30 mouse cellular contexts compared by ENCODE assay signal in the genomic region with DNA sequence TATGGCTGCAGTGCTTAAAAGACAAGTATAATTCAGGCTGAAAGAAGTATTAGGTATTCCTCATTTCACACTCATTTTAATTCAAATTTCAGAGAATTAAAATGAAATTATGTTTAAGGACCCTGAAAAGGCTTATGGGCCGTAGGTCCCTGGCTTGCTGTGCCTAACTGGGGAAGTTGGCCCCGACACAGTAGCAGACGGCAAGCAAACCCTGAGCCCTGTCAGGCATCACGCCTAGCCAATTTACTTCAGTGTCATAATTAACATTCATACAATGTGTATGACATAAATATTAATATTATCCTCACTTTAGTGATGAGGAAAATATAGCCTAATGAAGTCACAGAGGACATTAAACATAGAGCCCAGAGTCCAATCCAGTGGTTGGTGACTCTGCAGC. TPM values are rescaled to one million over a fixed set of nuclear protein-coding genes. Genes with fewer than 3 reads are reported as not detected.
"Had no signal": no experiment of that assay in that cellular context is flagged by ENCODE, and none has a peak within 500 bp of the region (broad histone marks: within the 10 kb centered on the region; RNA-seq: fewer than 3 reads in every experiment).

No protein-coding gene starts in this region.

- H3K27ac ChIP-seq: limb, embryonic 10.5 days; limb, embryonic 12.5 days; limb, embryonic 13.5 days; limb, embryonic 15.5 days; liver, embryonic 12.5 days; liver, embryonic 13.5 days; liver, embryonic 14.5 days; liver, embryonic 15.5 days; lung, embryonic 15.5 days; macrophage; midbrain, embryonic 10.5 days; midbrain, embryonic 12.5 days; midbrain, embryonic 13.5 days; midbrain, embryonic 15.5 days had no signal

- H3K27me3 ChIP-seq: limb, embryonic 12.5 days; limb, embryonic 13.5 days; limb, embryonic 15.5 days; liver, embryonic 12.5 days; liver, embryonic 13.5 days; liver, embryonic 15.5 days; lung, embryonic 15.5 days; megakaryocyte, embryonic 14.5 days; midbrain, embryonic 12.5 days; midbrain, embryonic 13.5 days; midbrain, embryonic 15.5 days had no signal

- H3K4me1 ChIP-seq: limb, embryonic 10.5 days; limb, embryonic 12.5 days; limb, embryonic 13.5 days; limb, embryonic 15.5 days; liver, embryonic 13.5 days; liver, embryonic 15.5 days; lung, embryonic 15.5 days; megakaryocyte, embryonic 14.5 days; midbrain, embryonic 10.5 days; midbrain, embryonic 12.5 days; midbrain, embryonic 13.5 days; midbrain, embryonic 15.5 days had no signal

- H3K4me2 ChIP-seq: limb, embryonic 12.5 days; limb, embryonic 13.5 days; limb, embryonic 15.5 days; liver, embryonic 11.5 days; liver, embryonic 12.5 days; liver, embryonic 13.5 days; liver, embryonic 15.5 days; lung, embryonic 14.5 days; lung, embryonic 15.5 days; midbrain, embryonic 11.5 days; midbrain, embryonic 12.5 days; midbrain, embryonic 13.5 days; midbrain, embryonic 15.5 days had no signal

- H3K9me3 ChIP-seq: limb, embryonic 10.5 days; limb, embryonic 12.5 days; limb, embryonic 13.5 days; limb, embryonic 15.5 days; liver, embryonic 12.5 days; liver, embryonic 13.5 days; liver, embryonic 15.5 days; lung, embryonic 15.5 days; midbrain, embryonic 10.5 days; midbrain, embryonic 12.5 days; midbrain, embryonic 13.5 days; midbrain, embryonic 15.5 days had no signal

- H3K36me3 ChIP-seq: limb, embryonic 10.5 days; limb, embryonic 12.5 days; limb, embryonic 13.5 days; limb, embryonic 15.5 days; liver, embryonic 12.5 days; liver, embryonic 13.5 days; liver, embryonic 15.5 days; lung, embryonic 15.5 days; midbrain, embryonic 10.5 days; midbrain, embryonic 12.5 days; midbrain, embryonic 13.5 days; midbrain, embryonic 15.5 days had no signal

- H3K9ac ChIP-seq: limb, embryonic 12.5 days; limb, embryonic 13.5 days; limb, embryonic 15.5 days; liver, embryonic 12.5 days; liver, embryonic 13.5 days; liver, embryonic 14.5 days; liver, embryonic 15.5 days; liver, postnatal 0 days; lung, embryonic 14.5 days; lung, embryonic 15.5 days; midbrain, embryonic 12.5 days; midbrain, embryonic 13.5 days; midbrain, embryonic 15.5 days had no signal

- H3K4me3 ChIP-seq: limb, embryonic 10.5 days; limb, embryonic 12.5 days; limb, embryonic 13.5 days; limb, embryonic 15.5 days; liver, embryonic 12.5 days; liver, embryonic 13.5 days; liver, embryonic 15.5 days; lung, embryonic 15.5 days; megakaryocyte, embryonic 14.5 days; midbrain, embryonic 10.5 days; midbrain, embryonic 12.5 days; midbrain, embryonic 13.5 days; midbrain, embryonic 15.5 days; myocyte had no signal

- DNase-seq: liver; liver, embryonic 13.5 days; liver, postnatal 0 days; lung, adult 18-20 months; lung, adult 2 months; lung, embryonic 14.5 days; lung, postnatal 10 days; lung, postnatal 14 days; lung, postnatal 36 days; lung, postnatal 4 days; midbrain, embryonic 14.5 days had no signal

- ATAC-seq: liver, embryonic 12.5 days; liver, postnatal 0 days; lung, postnatal 0 days; midbrain, embryonic 13.5 days; midbrain, embryonic 15.5 days; midbrain, embryonic 16.5 days had no signal

RNA-seq across cellular contexts. Expression of a gene that starts 16.4 kb away (rescaled TPM):
- polyA plus RNA-seq: limb, embryonic 10.5 days; midbrain, embryonic 10.5 days; midbrain, embryonic 11.5 days; midbrain, embryonic 12.5 days; myocyte had no signal
